Mouse (Mus musculus) testis, adult 2 months (tissue): ENCODE data around the gene Pnkp.

Source experiments
- CTCF ChIP-seq: fragments of 200-500 bp; IDR thresholded peaks from 2 replicates; pipeline ENCODE4 v1.5.1; 2012; ENCODE audit warnings: low read depth, mild to moderate bottlenecking, inconsistent platforms, low read length, moderate library complexity; ENCODE audit not compliant: control insufficient read depth, insufficient read depth, insufficient replicate concordance
- POLR2A ChIP-seq: fragments of 200-500 bp; IDR thresholded peaks from 2 replicates; pipeline ENCODE4 v1.6.1; 2012; ENCODE audit warnings: low read depth, mild to moderate bottlenecking, inconsistent platforms, low read length, moderate library complexity; ENCODE audit not compliant: control insufficient read depth

- TF ChIP-seq CTCF = no peak
- no peak for TF ChIP-seq POLR2A
Measured at GRCm38 (mm10) chr7:44832763-44833162, 24.2 kb upstream of the Pnkp start.
